Mouse (Mus musculus): ENCODE measurements around the gene H3f3b. TPM values are rescaled to one million over a fixed set of nuclear protein-coding genes. Genes with fewer than 3 reads are reported as not detected.
A peak's percentile ranks its signal among the peaks of the same experiment; 100 is the strongest.

The H3f3b gene
- total RNA-seq (2014; rRNA removed) (603 and 627 TPM in 2 replicates), polyA plus RNA-seq (2015; fragmentation: Nextera tagmentation; extraction: Ambion mirVana) (2,179 and 2,253 TPM in 2 replicates)

GRCm38 (mm10) chr11:116027756-116028155, at the start of gene H3f3b:
Gene H3f3b (minus strand): TSS chr11:116027962.
- DNase-seq (ENCODE audit: low spot score) (no peak), ATAC-seq (no peak)

DNA sequence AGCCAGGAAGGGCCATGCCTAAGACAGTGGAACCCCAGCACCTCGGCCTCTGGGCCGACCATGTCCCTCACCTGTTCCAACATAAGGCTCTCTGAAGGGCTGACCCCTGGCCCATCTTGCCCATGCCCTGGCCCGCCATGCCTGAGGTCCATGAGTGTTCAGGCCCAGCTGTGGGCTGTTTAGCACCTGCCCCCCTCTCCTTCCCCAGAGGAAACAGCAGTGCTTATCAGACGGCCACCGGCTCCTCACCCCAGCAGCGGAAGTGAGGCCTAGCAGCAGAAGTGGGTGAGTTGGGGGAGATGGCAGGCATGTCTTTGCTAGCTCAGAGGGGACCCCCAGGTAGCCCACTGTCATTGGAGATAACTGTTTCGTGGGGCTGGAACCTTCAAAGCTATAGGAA, 49.1 kb upstream of the H3f3b start:
- Histone ChIP-seq H3K4me2 (ENCODE audit: low read depth, low read length) (no peak overlapping the region), H3K9ac (replicated peaks; ENCODE audit: low read length) (no peak overlapping the region)
- WGBS = 93% methylated on average over 7 of the region's 7 CpGs

More at GRCm38 (mm10) chr11:116027756-116028155, at the start of gene H3f3b:
- no peak within 1 kb of the TSS for H3K4me3 ChIP-seq (ENCODE audit: low read length)
- H3K4me2 ChIP-seq (ENCODE audit: low read depth, low read length) = no peak within 1 kb of the TSS
- no peaks in the 10 kb centered on the region for H3K36me3 ChIP-seq (ENCODE audit: insufficient read depth, low read length)
- no peak for TF ChIP-seq CTCF (IDR thresholded peaks at IDR 0.05; ENCODE audit: low read depth)
- no peaks in the 10 kb centered on the region for H3K27me3 ChIP-seq (ENCODE audit: insufficient read depth, low read length)
- no peak within 1 kb of the TSS for H3K9ac ChIP-seq (replicated peaks; ENCODE audit: low read length)
- no peak within 1 kb of the TSS for H3K27ac ChIP-seq
- WGBS = 76% methylated on average over 4 of the region's 4 CpGs
- no peaks in the 10 kb centered on the region for H3K9me3 ChIP-seq (ENCODE audit: low read length)
- peaks cover 8% of the 10 kb centered on the region for H3K4me1 ChIP-seq (ENCODE audit: insufficient read depth, low read length)

DNA sequence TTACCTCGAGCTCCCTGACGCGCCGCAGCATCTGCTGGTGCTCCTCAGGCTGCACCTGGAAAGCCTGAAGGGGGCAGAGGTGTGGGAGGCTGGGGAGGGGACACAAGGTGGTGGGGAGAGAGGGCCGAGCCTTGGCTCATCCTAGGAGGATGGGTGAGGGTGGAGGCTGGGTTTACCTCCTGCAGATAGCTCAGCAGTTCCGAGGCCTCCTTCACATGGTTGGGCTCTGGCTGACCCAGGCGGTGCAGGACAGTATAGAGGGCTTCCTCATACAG, 48.4 kb upstream of the H3f3b start:
- WGBS = 67% methylated on average over 7 of the region's 7 CpGs
- no peak for ATAC-seq

More for the DNA sequence above, 49.1 kb upstream of the H3f3b start:
- TF ChIP-seq CTCF (IDR thresholded peaks at IDR 0.05; ENCODE audit: low read depth) = no peak
- H3K4me1 ChIP-seq (ENCODE audit: insufficient read depth, low read length) = 0 out of 2 replicates have a peak, but pooled peaks cover 3% of the 10 kb centered on the region
- H3K9me3 ChIP-seq (ENCODE audit: low read length) = no peaks in the 10 kb centered on the region
- no peak overlapping the region for H3K27ac ChIP-seq
- no peaks in the 10 kb centered on the region for H3K27me3 ChIP-seq (ENCODE audit: insufficient read depth, low read length)
- H3K36me3 ChIP-seq (ENCODE audit: insufficient read depth, low read length) = peaks cover 25% of the 10 kb centered on the region
- DNase-seq (ENCODE audit: low spot score) (no peak), ATAC-seq (no peak)
- H3K4me3 ChIP-seq (ENCODE audit: low read length) = no peak overlapping the region

GRCm38 (mm10) chr11:116075539-116076265, 47.9 kb upstream of the H3f3b start:
- Histone ChIP-seq H3K4me3 (ENCODE audit: low read length) (no peak overlapping the region), H3K9ac (replicated peaks; ENCODE audit: low read length) (no peak overlapping the region), H3K27ac (no peak overlapping the region), H3K4me1 (ENCODE audit: insufficient read depth, low read length) (0 out of 2 replicates have a peak, but pooled peaks cover 3% of the 10 kb centered on the region), H3K36me3 (ENCODE audit: insufficient read depth, low read length) (peaks cover 15% of the 10 kb centered on the region), H3K4me2 (ENCODE audit: low read depth, low read length) (no peak overlapping the region), H3K27me3 (ENCODE audit: insufficient read depth, low read length) (no peaks in the 10 kb centered on the region), H3K9me3 (ENCODE audit: low read length) (no peaks in the 10 kb centered on the region)
- ATAC-seq = no peak
- 65% methylated on average over 20 of the region's 20 CpGs for WGBS
- TF ChIP-seq CTCF (IDR thresholded peaks at IDR 0.05; ENCODE audit: low read depth) = no peak
- DNase-seq (ENCODE audit: low spot score) = no peak

More for the DNA sequence above, 48.4 kb upstream of the H3f3b start:
- no peaks in the 10 kb centered on the region for H3K9me3 ChIP-seq (ENCODE audit: low read length)
- H3K36me3 ChIP-seq (ENCODE audit: insufficient read depth, low read length) = peaks cover 19% of the 10 kb centered on the region
- H3K9ac ChIP-seq (replicated peaks; ENCODE audit: low read length) = no peak overlapping the region
- 0 out of 2 replicates have a peak, but pooled peaks cover 3% of the 10 kb centered on the region for H3K4me1 ChIP-seq (ENCODE audit: insufficient read depth, low read length)
- no peaks in the 10 kb centered on the region for H3K27me3 ChIP-seq (ENCODE audit: insufficient read depth, low read length)
- H3K27ac ChIP-seq = no peak overlapping the region
- TF ChIP-seq CTCF (IDR thresholded peaks at IDR 0.05; ENCODE audit: low read depth) = no peak
- no peak overlapping the region for H3K4me3 ChIP-seq (ENCODE audit: low read length)
- no peak for DNase-seq (ENCODE audit: low spot score)
- H3K4me2 ChIP-seq (ENCODE audit: low read depth, low read length) = no peak overlapping the region

- Histone ChIP-seq H3K4me1 (ENCODE audit: insufficient read depth, low read length) (0 out of 2 replicates have a peak, but pooled peaks cover 3% of the 10 kb centered on the region), H3K27me3 (ENCODE audit: insufficient read depth, low read length) (no peaks in the 10 kb centered on the region), H3K4me2 (ENCODE audit: low read depth, low read length) (no peak overlapping the region), H3K27ac (no peak overlapping the region), H3K9me3 (ENCODE audit: low read length) (no peaks in the 10 kb centered on the region), H3K36me3 (ENCODE audit: insufficient read depth, low read length) (peaks cover 8% of the 10 kb centered on the region; the same call in 1 of the 2 replicates), H3K9ac (replicated peaks; ENCODE audit: low read length) (no peak overlapping the region), H3K4me3 (ENCODE audit: low read length) (no peak overlapping the region)
- WGBS = 65% methylated on average over 7 of the region's 7 CpGs
- TF ChIP-seq CTCF (IDR thresholded peaks at IDR 0.05; ENCODE audit: low read depth) = no peak
- DNase-seq (ENCODE audit: low spot score) (no peak), ATAC-seq (no peak)
Observed at GRCm38 (mm10) chr11:116074436-116074991, 46.8 kb upstream of the H3f3b start.

- no peaks in the 10 kb centered on the region for H3K9me3 ChIP-seq (ENCODE audit: low read length)
- H3K9ac ChIP-seq (replicated peaks; ENCODE audit: low read length) = no peak overlapping the region
- H3K27ac ChIP-seq = no peak overlapping the region
- no peaks in the 10 kb centered on the region for H3K36me3 ChIP-seq (ENCODE audit: insufficient read depth, low read length)
- H3K4me3 ChIP-seq (ENCODE audit: low read length) = no peak overlapping the region
- no peaks in the 10 kb centered on the region for H3K4me1 ChIP-seq (ENCODE audit: insufficient read depth, low read length)
- no peak for DNase-seq (ENCODE audit: low spot score)
- TF ChIP-seq CTCF (IDR thresholded peaks at IDR 0.05; ENCODE audit: low read depth) = no peak
- no peak for ATAC-seq
- H3K27me3 ChIP-seq (ENCODE audit: insufficient read depth, low read length) = no peaks in the 10 kb centered on the region
- WGBS = 83% methylated on average over 3 of the region's 3 CpGs
- H3K4me2 ChIP-seq (ENCODE audit: low read depth, low read length) = no peak overlapping the region
Observed at GRCm38 (mm10) chr11:116072608-116073007, 44.8 kb upstream of the H3f3b start.

- TF ChIP-seq CTCF (IDR thresholded peaks at IDR 0.05; ENCODE audit: low read depth) = peak; percentile 42
- H3K27me3 ChIP-seq (ENCODE audit: insufficient read depth, low read length) = no peaks in the 10 kb centered on the region
- H3K36me3 ChIP-seq (ENCODE audit: insufficient read depth, low read length) = no peaks in the 10 kb centered on the region
- no peak overlapping the region for H3K27ac ChIP-seq
- DNase-seq (ENCODE audit: low spot score) (no peak), ATAC-seq (no peak)
- no peak overlapping the region for H3K4me2 ChIP-seq (ENCODE audit: low read depth, low read length)
- H3K9ac ChIP-seq (replicated peaks; ENCODE audit: low read length) = no peak overlapping the region
- WGBS = 63% methylated on average over 5 of the region's 5 CpGs
- no peak overlapping the region for H3K4me3 ChIP-seq (ENCODE audit: low read length)
- H3K4me1 ChIP-seq (ENCODE audit: insufficient read depth, low read length) = no peaks in the 10 kb centered on the region
- H3K9me3 ChIP-seq (ENCODE audit: low read length) = no peaks in the 10 kb centered on the region
Observed at GRCm38 (mm10) chr11:116071510-116071909, 43.7 kb upstream of the H3f3b start.
